Mouse (Mus musculus) spleen, adult 2 months (tissue): ENCODE data around the gene Tmie. TPM values are rescaled to one million over a fixed set of nuclear protein-coding genes. Genes with fewer than 3 reads are reported as not detected.

Experiments
- DNase-seq, 2 experiments: peaks; one replicate each; pipeline versions ENCODE4 v3.0.0 to v3.0.0-alpha.2; 2012 to 2021; ENCODE audit warnings: low spot score in 2 of 2, low read depth in 1 of 2
- H3K27ac ChIP-seq: fragments of 200-500 bp; 2 replicates; pipeline ENCODE4 v1.5.1; 2012; ENCODE audit warnings: low read length, inconsistent platforms; ENCODE audit not compliant: insufficient read depth
- H3K27me3 ChIP-seq: fragments of 200-500 bp; 2 replicates; pipeline ENCODE4 v1.6.1; 2012; ENCODE audit warnings: mild to moderate bottlenecking, moderate library complexity, low read length, inconsistent platforms; ENCODE audit not compliant: control insufficient read depth, insufficient read depth
- H3K36me3 ChIP-seq: fragments of 200-500 bp; 2 replicates; pipeline ENCODE4 v1.6.1; 2012; ENCODE audit warnings: mild to moderate bottlenecking, low read length, inconsistent platforms; ENCODE audit not compliant: control insufficient read depth, insufficient read depth
- H3K4me1 ChIP-seq: fragments of 200-500 bp; 2 replicates; pipeline ENCODE4 v1.6.1; 2011; ENCODE audit warnings: inconsistent platforms; ENCODE audit not compliant: control insufficient read depth, insufficient read depth, insufficient read length
- H3K4me3 ChIP-seq: fragments of 200-500 bp; 2 replicates; pipeline ENCODE4 v1.5.1; 2011; ENCODE audit warnings: mild to moderate bottlenecking, inconsistent platforms; ENCODE audit not compliant: insufficient read depth, insufficient read length; ENCODE audit errors: extremely low read depth
- CTCF ChIP-seq: fragments of 200-500 bp; IDR thresholded peaks from 2 replicates; pipeline ENCODE4 v1.5.1; 2011; ENCODE audit warnings: mild to moderate bottlenecking, inconsistent platforms; ENCODE audit not compliant: insufficient read depth, insufficient read length, insufficient replicate concordance; ENCODE audit errors: extremely low read depth
- POLR2A ChIP-seq: fragments of 200-500 bp; IDR thresholded peaks from 2 replicates; pipeline ENCODE4 v1.6.1; 2011; ENCODE audit warnings: low read depth, low read length, inconsistent platforms
- WGBS: fragments of 180-500 bp; shearing (Covaris S2); methylation state at CpG from one replicate; pipeline ENCODE4 v1.1.7; 2018; 5-methylcytosine and 5-hydroxymethylcytosine counted together
- polyA plus RNA-seq: library from polyadenylated mRNA; depleted of rRNA; stranded (reverse); fragments of >200 nt; gene quantifications from 2 replicates; pipeline ENCODE4 v1.2.3, GENCODE M21; 2012; rRNA removed

The Tmie gene
- polyA plus RNA-seq, result 2.9 and 3.0 TPM in 2 replicates

DNA sequence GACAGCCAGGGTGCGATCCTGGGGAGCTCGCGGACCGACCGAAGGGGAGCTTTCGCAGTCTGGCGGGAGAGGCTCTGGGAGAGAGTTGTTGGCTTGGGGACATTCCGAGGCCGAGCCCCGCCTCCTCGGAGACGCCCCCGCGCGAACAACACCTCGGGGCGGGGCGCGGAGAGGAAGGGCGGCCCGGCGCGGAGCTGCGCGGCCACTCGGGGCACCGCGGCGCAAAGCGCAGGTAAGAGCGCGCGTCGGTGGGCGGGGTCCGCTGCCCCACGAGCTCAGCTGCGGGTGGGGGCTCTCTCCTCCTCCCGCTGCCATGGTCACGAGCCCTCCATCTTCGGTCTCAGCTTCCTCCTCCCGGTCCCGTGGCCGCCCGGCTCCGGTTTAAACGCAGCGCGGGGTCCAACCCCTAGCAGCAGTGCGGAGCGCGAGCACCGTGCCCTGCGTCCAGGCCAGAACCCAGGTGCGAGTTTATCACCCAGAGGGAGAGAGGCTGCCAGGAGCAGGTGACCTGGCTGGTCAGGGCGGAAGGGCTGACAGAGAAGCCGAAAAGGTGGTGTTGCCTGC is at the start of gene Tmie:
Gene Tmie, minus strand, starts transcription at position 116 of the 564 bp plus-strand sequence.
- peak in 1 of 2 experiments; percentile 46 for DNase-seq
- TF ChIP-seq CTCF, result no peak
- peak; percentile 15 for TF ChIP-seq POLR2A
- 1% methylated on average over 44 of the region's 57 CpGs for WGBS
- peak within 1 kb of the TSS; percentile 72 for H3K4me3 ChIP-seq
- H3K4me1 ChIP-seq, result no peaks in the 10 kb centered on the region; the same call in 1 of the 2 replicates
- H3K36me3 ChIP-seq, result no peaks in the 10 kb centered on the region
- peak within 1 kb of the TSS; percentile 86 for H3K27ac ChIP-seq
- no peaks in the 10 kb centered on the region; the same call in 1 of the 2 replicates for H3K27me3 ChIP-seq

DNA sequence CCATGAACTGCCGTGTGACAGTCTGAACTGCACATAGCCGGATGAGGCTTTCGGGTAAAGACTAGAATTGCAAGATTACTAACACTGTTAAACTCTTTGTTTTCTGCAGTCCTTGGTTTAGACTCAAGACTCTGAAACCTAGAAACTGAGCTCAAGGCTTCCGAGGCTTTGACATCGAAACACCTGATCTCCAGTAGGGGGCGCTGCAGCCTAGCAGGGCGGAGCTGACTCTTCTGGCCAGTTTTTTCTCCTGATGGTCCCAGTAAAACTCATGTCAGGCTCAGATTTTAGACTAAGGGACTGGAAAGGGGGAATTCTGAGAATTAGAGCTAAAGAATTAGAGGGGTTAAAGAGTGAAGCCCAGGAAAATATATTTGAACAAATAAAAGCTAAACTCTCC is 42.8 kb upstream of the Tmie start:
- Histone ChIP-seq H3K4me1 (no peaks in the 10 kb centered on the region; the same call in 1 of the 2 replicates), H3K36me3 (no peaks in the 10 kb centered on the region), H3K27me3 (no peaks in the 10 kb centered on the region), H3K27ac (no peak overlapping the region), H3K4me3 (no peak overlapping the region)
- 23% methylated on average over 7 of the region's 7 CpGs for WGBS
- TF ChIP-seq CTCF (peak; percentile 83; the same call in 1 of the 2 replicates), POLR2A (no peak)
- peak; percentile 21 to 45 for DNase-seq

DNA sequence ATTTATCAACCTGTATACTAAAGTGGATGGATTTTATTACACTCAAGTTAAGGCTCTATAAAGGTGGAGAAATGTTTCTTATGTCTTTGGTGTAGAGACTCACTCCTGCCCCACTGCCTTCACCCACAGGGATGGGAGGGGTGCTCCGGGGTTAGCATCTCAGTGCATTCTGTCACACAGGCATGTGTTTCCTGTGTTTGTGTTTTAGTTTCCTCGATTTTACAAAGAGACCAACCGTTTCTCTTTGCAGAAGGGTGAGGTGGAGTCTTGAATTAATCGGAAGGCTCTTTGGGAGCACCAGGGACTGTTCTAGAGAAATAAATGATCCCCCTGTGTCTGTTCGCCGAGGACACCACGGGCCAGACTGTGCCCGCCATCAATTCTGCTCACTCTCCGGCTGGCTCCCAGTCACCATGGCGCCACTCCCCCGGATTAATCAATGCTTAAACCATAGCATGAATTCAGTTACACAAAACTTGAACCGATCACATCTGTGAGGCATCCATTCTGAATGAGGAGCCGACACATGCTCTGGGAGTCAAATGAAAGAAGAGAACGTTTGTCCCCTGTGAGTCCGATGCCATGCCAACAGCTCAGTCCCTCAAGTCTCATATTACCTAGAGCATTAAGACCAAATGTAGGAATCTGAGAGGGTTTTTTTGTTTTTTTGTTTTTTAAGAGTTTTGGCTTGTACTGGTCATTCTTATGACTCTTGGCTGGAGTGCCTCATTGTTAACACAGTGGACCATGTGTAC is 40.9 kb upstream of the Tmie start:
- H3K36me3 ChIP-seq, result no peaks in the 10 kb centered on the region
- H3K27me3 ChIP-seq, result no peaks in the 10 kb centered on the region
- no peaks in the 10 kb centered on the region; the same call in none of the 2 replicates for H3K4me1 ChIP-seq
- TF ChIP-seq CTCF (no peak), POLR2A (no peak)
- WGBS, result 54% methylated on average over 15 of the region's 15 CpGs
- no peak for DNase-seq
- H3K27ac ChIP-seq, result peak overlapping the region; percentile 60
- no peak overlapping the region for H3K4me3 ChIP-seq

DNA sequence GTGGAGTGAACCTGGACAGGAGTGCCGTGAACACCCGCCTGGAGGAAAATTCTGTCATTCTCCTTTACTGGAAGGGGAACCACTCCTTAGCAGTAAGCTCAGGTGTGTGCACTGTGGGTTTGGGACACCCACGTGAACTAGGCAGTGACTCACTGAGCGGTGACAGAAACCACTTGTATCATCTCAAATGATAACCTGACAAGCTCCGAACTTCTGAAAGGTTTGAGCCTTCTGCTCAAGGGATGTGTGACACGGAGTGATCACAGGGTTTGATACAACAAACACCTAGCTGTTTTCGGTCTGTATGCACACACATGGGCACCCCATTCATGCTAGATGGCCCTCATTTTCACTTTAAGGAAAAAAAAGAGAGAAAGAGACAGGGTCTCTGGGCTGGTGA is 36.9 kb upstream of the Tmie start, which contains the start of gene Fam240a:
Gene Fam240a, minus strand, starts transcription at position 76 of the 400 bp plus-strand sequence.
- H3K4me1 ChIP-seq, result no peaks in the 10 kb centered on the region; the same call in none of the 2 replicates
- peak within 1 kb of the TSS; percentile 18 for H3K27ac ChIP-seq
- no peak for DNase-seq
- no peak for TF ChIP-seq POLR2A
- no peak for TF ChIP-seq CTCF
- WGBS, result 78% methylated on average over 7 of the region's 7 CpGs
- H3K27me3 ChIP-seq, result no peaks in the 10 kb centered on the region
- no peak within 1 kb of the TSS for H3K4me3 ChIP-seq
- H3K36me3 ChIP-seq, result no peaks in the 10 kb centered on the region

DNA sequence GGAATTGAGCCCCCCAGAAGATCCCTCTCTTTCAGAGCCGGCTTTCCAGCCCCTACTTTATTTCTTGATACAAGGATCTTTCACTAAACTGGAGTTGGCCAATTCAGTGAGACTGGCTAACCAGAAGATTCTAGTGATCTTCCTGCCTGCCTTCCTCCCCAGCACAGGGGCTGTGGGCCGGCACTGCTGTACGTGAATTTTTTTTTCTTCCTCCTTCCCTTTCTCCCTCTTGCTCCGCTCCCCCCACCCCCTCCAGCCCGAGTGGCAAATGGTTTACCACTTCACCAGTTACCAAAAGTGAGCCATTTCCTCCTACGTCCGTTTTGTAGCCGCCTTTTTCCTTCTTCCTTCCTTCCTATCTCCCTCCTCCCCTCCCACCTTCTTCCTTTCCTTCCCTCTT is 35.6 kb upstream of the Tmie start:
- H3K27me3 ChIP-seq, result no peaks in the 10 kb centered on the region
- peak overlapping the region; percentile 8; the same call in 1 of the 2 replicates for H3K27ac ChIP-seq
- no peaks in the 10 kb centered on the region; the same call in 1 of the 2 replicates for H3K4me1 ChIP-seq
- H3K4me3 ChIP-seq, result no peak overlapping the region
- 9% methylated on average over 8 of the region's 8 CpGs for WGBS
- no peaks in the 10 kb centered on the region for H3K36me3 ChIP-seq
- no peak for DNase-seq
- TF ChIP-seq POLR2A, result no peak
- TF ChIP-seq CTCF, result no peak

DNA sequence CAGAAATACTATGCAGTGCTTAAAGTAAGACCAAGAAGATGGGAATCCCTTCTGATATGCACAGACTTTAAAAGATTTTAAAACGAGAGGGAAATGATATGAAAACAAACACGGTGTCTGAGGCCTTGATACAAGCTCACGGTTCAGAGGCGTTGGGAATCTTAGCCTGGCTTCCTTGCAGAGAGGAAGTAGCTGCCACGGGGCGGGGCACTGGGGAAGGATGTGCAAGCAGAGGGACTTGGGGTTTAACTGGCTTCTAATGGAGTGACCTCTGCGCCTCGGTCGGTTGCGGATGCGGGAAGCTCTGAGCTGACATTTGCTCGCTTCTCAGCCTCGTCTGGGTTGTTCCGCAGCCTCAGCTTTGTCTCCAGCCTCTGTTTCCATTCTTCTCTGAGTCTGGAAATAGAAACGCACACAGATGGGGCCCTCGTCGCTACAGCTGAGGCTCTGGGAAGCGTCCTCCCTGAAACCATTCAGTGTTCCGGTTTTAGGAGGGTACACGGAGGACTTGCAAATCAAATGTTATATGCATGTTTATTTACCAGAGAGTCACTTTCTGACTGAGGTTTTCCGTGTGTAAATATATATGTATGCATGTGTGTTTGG is 34.8 kb upstream of the Tmie start:
- Histone ChIP-seq H3K36me3 (no peaks in the 10 kb centered on the region), H3K4me1 (peaks cover 2% of the 10 kb centered on the region; the same call in 1 of the 2 replicates), H3K4me3 (no peak overlapping the region), H3K27me3 (no peaks in the 10 kb centered on the region), H3K27ac (no peak overlapping the region)
- WGBS, result 79% methylated on average over 21 of the region's 21 CpGs
- DNase-seq, result no peak
- TF ChIP-seq POLR2A (no peak), CTCF (no peak)
